Mouse (Mus musculus) heart, adult 2 months (tissue): ENCODE measurements around the gene Sema6c. TPM values are rescaled to one million over a fixed set of nuclear protein-coding genes. Genes with fewer than 3 reads are reported as not detected.
A peak's percentile ranks its signal among the peaks of the same experiment; 100 is the strongest.
"Not testable (repeated sequence)": the region's sequence is repeated elsewhere in the genome, so short reads cannot be mapped to it uniquely, and the experiment has no call there.

Experiments used
- DNase-seq, 2 experiments: peaks; one replicate each; pipeline ENCODE4 v3.0.0; 2021
- H3K27ac ChIP-seq: fragments of 200-600 bp; 2 replicates; pipeline ENCODE4 v1.8.1; 2022
- H3K27me3 ChIP-seq: fragments of 200-500 bp; 2 replicates; pipeline ENCODE4 v1.6.1; 2012; ENCODE audit warnings: mild to moderate bottlenecking, low read length, inconsistent platforms, mixed read lengths; ENCODE audit not compliant: control insufficient read depth, insufficient read depth
- H3K36me3 ChIP-seq: fragments of 200-500 bp; 2 replicates; pipeline ENCODE4 v1.6.1; 2012; ENCODE audit warnings: low read length, inconsistent platforms; ENCODE audit not compliant: control insufficient read depth, insufficient read depth
- H3K4me1 ChIP-seq: fragments of 200-500 bp; 2 replicates; pipeline ENCODE4 v1.6.1; 2011; ENCODE audit warnings: low read length; ENCODE audit not compliant: control insufficient read depth, insufficient read depth
- H3K4me3 ChIP-seq: fragments of 200-600 bp; 2 replicates; pipeline ENCODE4 v1.8.1; 2022
- H3K79me2 ChIP-seq: fragments of 200-500 bp; replicated peaks from 2 replicates; pipeline ENCODE4 v1.6.1; 2012; ENCODE audit warnings: mild to moderate bottlenecking, inconsistent platforms, low read length, moderate library complexity, mixed read lengths; ENCODE audit not compliant: control insufficient read depth, insufficient read depth
- H3K9ac ChIP-seq: fragments of 200-500 bp; 2 replicates; pipeline ENCODE4 v1.6.1; 2012; ENCODE audit warnings: low read depth, mild to moderate bottlenecking, control low read depth, inconsistent platforms, low read length, mixed read lengths
- CTCF ChIP-seq: fragments of 200-600 bp; IDR thresholded peaks from 2 replicates; pipeline ENCODE4 v1.8.1; 2022; ENCODE audit warnings: antibody characterized with exemption, mild to moderate bottlenecking, moderate library complexity
- EP300 ChIP-seq: fragments of 200-500 bp; IDR thresholded peaks from 2 replicates; pipeline ENCODE4 v1.6.1; 2011; ENCODE audit warnings: low read depth, low read length, control low read depth; ENCODE audit not compliant: insufficient read depth
- POLR2A ChIP-seq: fragments of 200-500 bp; IDR thresholded peaks from 2 replicates; pipeline ENCODE4 v1.6.1; 2011; ENCODE audit warnings: mild to moderate bottlenecking, low read depth, low read length, control low read depth; ENCODE audit not compliant: insufficient read depth
- WGBS: fragments of 180-500 bp; shearing (Covaris S2); methylation state at CpG from one replicate; pipeline ENCODE4 v1.1.7; 2018; 5-methylcytosine and 5-hydroxymethylcytosine counted together
- intact Hi-C: fragments of 180-260 bp; cut with DNase I; formaldehyde crosslinking; loops from one replicate; pipeline ENCODE4 v1.15.1; 2025
- polyA plus RNA-seq: library from polyadenylated mRNA; depleted of rRNA; stranded (reverse); fragments of >200 nt; gene quantifications from 2 replicates; pipeline ENCODE4 v1.2.3, GENCODE M21; 2012
- total RNA-seq, 2 experiments: library from RNA; stranded (reverse); gene quantifications; 2 replicates each; pipeline ENCODE4 v1.2.3; 2021

The Sema6c gene
- total and polyA plus RNA-seq, 3 experiments = 3.8 to 16.9 (median 3.9) TPM

DNA sequence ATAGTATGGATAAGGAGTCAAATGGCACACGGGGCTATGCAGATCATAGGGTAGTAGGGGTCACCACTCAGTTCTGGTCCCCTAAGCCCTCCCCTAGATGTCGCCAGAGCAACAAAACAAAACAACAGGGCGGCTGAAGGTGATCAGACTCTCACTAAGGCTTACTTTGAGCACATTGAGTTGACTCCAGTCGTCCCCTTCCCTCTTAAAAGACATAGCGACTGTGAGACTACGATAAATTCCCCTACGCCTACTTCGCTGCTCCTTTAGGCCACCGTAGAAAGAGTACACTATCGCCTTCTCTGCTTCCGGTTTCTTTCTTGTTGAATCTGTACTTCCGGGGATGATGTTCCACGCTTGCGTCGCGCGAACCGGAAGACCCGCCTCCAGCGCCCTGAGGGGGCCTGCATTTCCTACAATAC is 26.6 kb upstream of the Sema6c start, which contains the start of the genes Scnm1 and Lysmd1:
Scnm1 (minus strand) TSS at position 332 of the 422 bp plus-strand sequence.
Lysmd1 (plus strand) TSS at position 409 of the 422 bp plus-strand sequence.
- DNase-seq = peak; percentile 90 to 93
- Histone ChIP-seq H3K9ac (peak within 1 kb of the TSS; percentile 73), H3K4me3 (peak within 1 kb of the TSS; percentile 86), H3K79me2 (no peaks in the 10 kb centered on the region), H3K4me1 (peaks cover 6% of the 10 kb centered on the region), H3K27ac (peak within 1 kb of the TSS; percentile 93), H3K36me3 (no peaks in the 10 kb centered on the region; the same call in 1 of the 2 replicates), H3K27me3 (no peaks in the 10 kb centered on the region)
- TF ChIP-seq EP300 (no peak), CTCF (peak; percentile 46), POLR2A (peak; percentile 71)
- under 1% methylated on average over 20 of the region's 20 CpGs for WGBS
- intact Hi-C loops = loop anchor here (2.0 kb wide), 1 partner anchor 23 kb away; the partner anchor contains the start of gene Vps72

- H3K9ac ChIP-seq, H3K79me2 ChIP-seq, H3K4me1 ChIP-seq, H3K36me3 ChIP-seq, DNase-seq, intact Hi-C loops, H3K4me3 ChIP-seq, H3K27me3 ChIP-seq, H3K27ac ChIP-seq: not testable (repeated sequence)
- WGBS = no CpG with 5 or more reads among the region's 12 CpGs
Observed at GRCm38 (mm10) chr3:95134133-95134532, 26.1 kb upstream of the Sema6c start.

GRCm38 (mm10) chr3:95135023-95135422 is 25.2 kb upstream of the Sema6c start:
- DNase-seq = peak; percentile 58 to 62
- H3K27ac ChIP-seq = peak overlapping the region; percentile 1; the same call in 1 of the 2 replicates
- 9% methylated on average over 6 of the region's 6 CpGs for WGBS
- H3K4me1 ChIP-seq = peaks cover 6% of the 10 kb centered on the region
- H3K27me3 ChIP-seq = no peaks in the 10 kb centered on the region
- no peak overlapping the region for H3K9ac ChIP-seq
- intact Hi-C loops = no loop called here
- H3K36me3 ChIP-seq = no peaks in the 10 kb centered on the region; the same call in 1 of the 2 replicates
- no peak for TF ChIP-seq CTCF
- TF ChIP-seq POLR2A = peak; percentile 51
- peak overlapping the region; percentile 44 for H3K4me3 ChIP-seq
- no peaks in the 10 kb centered on the region for H3K79me2 ChIP-seq

DNA sequence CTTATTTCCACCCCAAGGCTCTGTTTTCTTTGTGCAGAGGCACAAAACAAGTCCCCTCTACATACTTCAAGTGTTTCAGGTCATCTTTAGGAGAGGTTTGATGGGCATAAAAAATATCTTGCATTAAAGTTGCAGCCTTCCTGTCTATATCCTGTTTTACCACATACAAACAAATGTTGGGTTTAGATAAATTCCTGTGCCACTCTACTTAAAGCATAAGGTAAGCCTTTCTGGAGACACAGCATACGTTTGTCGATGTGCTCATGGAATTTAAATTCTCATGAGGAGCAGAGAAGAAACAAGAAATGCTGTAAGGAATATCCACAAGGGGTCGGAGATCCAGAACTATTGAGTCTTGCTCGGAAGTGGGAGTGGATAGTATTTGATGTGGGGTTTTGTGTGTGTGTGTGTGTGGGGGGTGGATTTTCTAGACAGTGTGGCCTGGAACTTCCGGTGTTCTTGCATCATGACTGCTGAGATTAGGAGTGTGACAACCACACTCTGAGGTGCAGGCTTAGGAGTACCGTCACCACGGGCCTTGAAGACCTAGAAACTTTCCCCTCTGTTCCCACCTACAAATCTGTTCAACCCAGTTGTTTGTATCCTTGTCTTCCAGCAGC is 24.7 kb upstream of the Sema6c start:
- Histone ChIP-seq H3K9ac (no peak overlapping the region), H3K27me3 (no peaks in the 10 kb centered on the region), H3K27ac (no peak overlapping the region), H3K4me3 (no peak overlapping the region; the same call in 1 of the 2 replicates), H3K4me1 (peaks cover 6% of the 10 kb centered on the region), H3K79me2 (no peaks in the 10 kb centered on the region), H3K36me3 (no peaks in the 10 kb centered on the region; the same call in 1 of the 2 replicates)
- intact Hi-C loops = no loop called here
- TF ChIP-seq EP300 (no peak), POLR2A (no peak), CTCF (no peak)
- WGBS = 55% methylated on average over 7 of the region's 7 CpGs
- DNase-seq = no peak

DNA sequence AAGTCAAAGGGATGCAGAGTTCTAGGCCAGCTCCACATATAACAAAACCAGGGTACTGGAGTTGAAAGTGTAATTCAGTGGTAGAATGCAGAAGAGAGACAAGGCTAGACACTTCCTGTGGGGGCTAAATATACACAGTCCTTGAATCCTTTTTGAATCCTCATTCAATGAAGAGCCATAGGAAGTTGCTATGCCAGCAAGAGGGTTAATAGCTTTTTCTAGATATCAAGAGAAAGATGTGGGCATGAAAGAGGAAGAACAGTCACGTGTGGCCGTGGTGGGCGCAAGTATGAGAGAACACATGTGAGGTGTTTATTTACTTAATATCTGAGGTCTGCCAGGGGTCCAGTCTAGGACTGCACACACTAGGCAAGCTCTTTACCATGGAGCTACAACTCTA is 23.9 kb upstream of the Sema6c start:
- H3K79me2 ChIP-seq = no peaks in the 10 kb centered on the region
- DNase-seq = no peak
- WGBS = 87% methylated on average over 3 of the region's 3 CpGs
- no peak overlapping the region for H3K4me3 ChIP-seq
- no peak overlapping the region for H3K9ac ChIP-seq
- TF ChIP-seq EP300 (no peak), POLR2A (no peak), CTCF (no peak)
- intact Hi-C loops = no loop called here
- H3K4me1 ChIP-seq = peaks cover 6% of the 10 kb centered on the region
- H3K27me3 ChIP-seq = no peaks in the 10 kb centered on the region
- H3K36me3 ChIP-seq = no peaks in the 10 kb centered on the region; the same call in 1 of the 2 replicates
- H3K27ac ChIP-seq = no peak overlapping the region

DNA sequence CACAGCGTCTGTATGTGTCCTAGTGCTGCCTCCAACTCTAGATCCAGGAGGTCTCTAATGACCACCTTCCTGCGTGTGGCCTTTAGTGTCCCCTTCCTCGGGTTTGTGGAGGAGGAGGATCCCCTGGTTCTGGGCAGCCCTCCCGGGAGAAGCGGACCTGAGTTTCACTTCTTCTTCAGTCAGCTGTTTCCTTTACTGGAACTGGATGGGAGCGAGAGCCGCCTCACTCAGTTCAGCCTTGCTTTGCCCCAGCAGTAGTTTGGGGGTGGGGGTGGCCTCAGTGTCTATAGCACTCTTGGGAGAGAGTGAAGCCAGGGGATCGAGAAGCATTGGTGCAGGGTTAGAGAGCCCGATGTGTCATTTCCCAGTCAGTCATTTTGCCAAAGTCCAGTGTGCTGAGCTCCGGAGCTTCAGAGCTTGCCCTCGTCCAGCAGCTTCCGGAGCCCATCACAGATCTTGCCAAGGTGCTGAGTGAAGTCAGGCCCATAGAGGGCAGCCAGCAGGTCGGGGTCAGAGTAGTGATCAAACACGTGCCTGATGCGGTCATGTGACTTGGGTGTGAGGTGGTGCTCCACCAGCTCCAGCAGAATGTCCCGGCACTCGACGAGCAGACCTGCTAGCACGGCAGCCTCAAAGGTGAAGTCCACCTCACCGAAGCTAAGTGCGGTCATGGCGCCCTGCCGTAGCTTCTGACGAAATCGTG is 20.5 kb upstream of the Sema6c start:
- Histone ChIP-seq H3K4me1 (peaks cover 3% of the 10 kb centered on the region; the same call in 1 of the 2 replicates), H3K9ac (no peak overlapping the region), H3K27ac (no peak overlapping the region), H3K4me3 (no peak overlapping the region), H3K79me2 (no peaks in the 10 kb centered on the region), H3K27me3 (no peaks in the 10 kb centered on the region), H3K36me3 (no peaks in the 10 kb centered on the region)
- 70% methylated on average over 25 of the region's 25 CpGs for WGBS
- intact Hi-C loops = loop anchor here (5.0 kb wide), 1 partner anchor 97 kb away; the partner anchor contains the start of gene Psmd4
- peak in 1 of 2 experiments; percentile 54 for DNase-seq
- TF ChIP-seq EP300 (no peak), CTCF (no peak), POLR2A (no peak)
